Mouse (Mus musculus): ENCODE data around the gene Lamc3. TPM values are rescaled to one million over a fixed set of nuclear protein-coding genes. Genes with fewer than 3 reads are reported as not detected.

The Lamc3 gene
- polyA plus RNA-seq, 1 experiment from 2014 or later = 1.0 TPM

- H3K9me3 ChIP-seq (replicated peaks; ENCODE audit: control insufficient read depth, low read length) = no peaks in the 10 kb centered on the region
- ATAC-seq (replicated peaks; ENCODE audit: insufficient number of reproducible peaks, low FRiP score, low TSS enrichment) = no peak
- H3K27me3 ChIP-seq (ENCODE audit: control insufficient read depth, insufficient read depth, low read length) = peaks cover 18% of the 10 kb centered on the region
- H3K27ac ChIP-seq (ENCODE audit: low read depth, low read length) = no peak overlapping the region
- H3K4me3 ChIP-seq (ENCODE audit: low read depth, low read length) = no peak overlapping the region
- H3K4me2 ChIP-seq = no peak overlapping the region
- H3K9ac ChIP-seq (ENCODE audit: low read depth, low read length) = no peak overlapping the region
- 76% methylated on average over 8 of the region's 8 CpGs for WGBS (ENCODE audit: insufficient replicate concordance)
- H3K4me1 ChIP-seq (ENCODE audit: control insufficient read depth, insufficient read depth, low read length) = peaks cover 9% of the 10 kb centered on the region; the same call in 1 of the 2 replicates
- H3K36me3 ChIP-seq (ENCODE audit: control insufficient read depth, insufficient read depth, low read length) = no peaks in the 10 kb centered on the region
Measured at GRCm38 (mm10) chr2:31855991-31856390, 31.1 kb upstream of the Lamc3 start.

- no peak overlapping the region for H3K27ac ChIP-seq (ENCODE audit: low read depth, low read length)
- peaks cover 18% of the 10 kb centered on the region for H3K27me3 ChIP-seq (ENCODE audit: control insufficient read depth, insufficient read depth, low read length)
- H3K4me1 ChIP-seq (ENCODE audit: control insufficient read depth, insufficient read depth, low read length) = peaks cover 9% of the 10 kb centered on the region; the same call in 1 of the 2 replicates
- no peak overlapping the region for H3K4me2 ChIP-seq
- H3K9ac ChIP-seq (ENCODE audit: low read depth, low read length) = no peak overlapping the region
- no peak for ATAC-seq (replicated peaks; ENCODE audit: insufficient number of reproducible peaks, low FRiP score, low TSS enrichment)
- no peak overlapping the region for H3K4me3 ChIP-seq (ENCODE audit: low read depth, low read length)
- WGBS (ENCODE audit: insufficient replicate concordance) = 75% methylated on average over 6 of the region's 6 CpGs
- no peaks in the 10 kb centered on the region for H3K9me3 ChIP-seq (replicated peaks; ENCODE audit: control insufficient read depth, low read length)
- H3K36me3 ChIP-seq (ENCODE audit: control insufficient read depth, insufficient read depth, low read length) = no peaks in the 10 kb centered on the region
Measured at GRCm38 (mm10) chr2:31857180-31857579, 29.9 kb upstream of the Lamc3 start.

- no peak overlapping the region for H3K4me3 ChIP-seq (ENCODE audit: low read depth, low read length)
- H3K27me3 ChIP-seq (ENCODE audit: control insufficient read depth, insufficient read depth, low read length) = peaks cover 18% of the 10 kb centered on the region
- WGBS (ENCODE audit: insufficient replicate concordance) = 12% methylated on average over 12 of the region's 12 CpGs
- H3K4me2 ChIP-seq = no peak overlapping the region
- peaks cover 9% of the 10 kb centered on the region; the same call in 1 of the 2 replicates for H3K4me1 ChIP-seq (ENCODE audit: control insufficient read depth, insufficient read depth, low read length)
- H3K36me3 ChIP-seq (ENCODE audit: control insufficient read depth, insufficient read depth, low read length) = no peaks in the 10 kb centered on the region
- no peaks in the 10 kb centered on the region for H3K9me3 ChIP-seq (replicated peaks; ENCODE audit: control insufficient read depth, low read length)
- no peak overlapping the region for H3K9ac ChIP-seq (ENCODE audit: low read depth, low read length)
- no peak for ATAC-seq (replicated peaks; ENCODE audit: insufficient number of reproducible peaks, low FRiP score, low TSS enrichment)
- H3K27ac ChIP-seq (ENCODE audit: low read depth, low read length) = no peak overlapping the region
Measured at GRCm38 (mm10) chr2:31858500-31858899, 28.6 kb upstream of the Lamc3 start.

- Histone ChIP-seq H3K27me3 (ENCODE audit: control insufficient read depth, insufficient read depth, low read length) (peaks cover 15% of the 10 kb centered on the region), H3K36me3 (ENCODE audit: control insufficient read depth, insufficient read depth, low read length) (no peaks in the 10 kb centered on the region), H3K9me3 (replicated peaks; ENCODE audit: control insufficient read depth, low read length) (no peaks in the 10 kb centered on the region), H3K9ac (ENCODE audit: low read depth, low read length) (no peak overlapping the region), H3K4me2 (no peak overlapping the region), H3K27ac (ENCODE audit: low read depth, low read length) (no peak overlapping the region), H3K4me1 (ENCODE audit: control insufficient read depth, insufficient read depth, low read length) (0 out of 2 replicates have a peak, but pooled peaks cover 6% of the 10 kb centered on the region), H3K4me3 (ENCODE audit: low read depth, low read length) (no peak overlapping the region)
- 59% methylated on average over 1 of the region's 1 CpGs for WGBS (ENCODE audit: insufficient replicate concordance)
- ATAC-seq (replicated peaks; ENCODE audit: insufficient number of reproducible peaks, low FRiP score, low TSS enrichment) = no peak
Measured at GRCm38 (mm10) chr2:31862919-31863318, 24.2 kb upstream of the Lamc3 start.

- H3K27me3 ChIP-seq (ENCODE audit: control insufficient read depth, insufficient read depth, low read length) = peaks cover 7% of the 10 kb centered on the region
- no peaks in the 10 kb centered on the region for H3K36me3 ChIP-seq (ENCODE audit: control insufficient read depth, insufficient read depth, low read length)
- no peak overlapping the region for H3K4me3 ChIP-seq (ENCODE audit: low read depth, low read length)
- no peak overlapping the region for H3K4me2 ChIP-seq
- ATAC-seq (replicated peaks; ENCODE audit: insufficient number of reproducible peaks, low FRiP score, low TSS enrichment) = no peak
- 89% methylated on average over 1 of the region's 1 CpGs for WGBS (ENCODE audit: insufficient replicate concordance)
- H3K4me1 ChIP-seq (ENCODE audit: control insufficient read depth, insufficient read depth, low read length) = 0 out of 2 replicates have a peak, but pooled peaks cover 2% of the 10 kb centered on the region
- no peak overlapping the region for H3K27ac ChIP-seq (ENCODE audit: low read depth, low read length)
- H3K9me3 ChIP-seq (replicated peaks; ENCODE audit: control insufficient read depth, low read length) = no peaks in the 10 kb centered on the region
- H3K9ac ChIP-seq (ENCODE audit: low read depth, low read length) = no peak overlapping the region
Measured at GRCm38 (mm10) chr2:31863766-31864165, 23.3 kb upstream of the Lamc3 start.

- no peak for ATAC-seq (replicated peaks; ENCODE audit: insufficient number of reproducible peaks, low FRiP score, low TSS enrichment)
Measured at GRCm38 (mm10) chr2:31864891-31865290, 22.2 kb upstream of the Lamc3 start.

GRCm38 (mm10) chr2:31865322-31865721 is 21.8 kb upstream of the Lamc3 start:
- no peaks in the 10 kb centered on the region for H3K9me3 ChIP-seq (replicated peaks; ENCODE audit: control insufficient read depth, low read length)
- no peak for ATAC-seq (replicated peaks; ENCODE audit: insufficient number of reproducible peaks, low FRiP score, low TSS enrichment)
- no peak overlapping the region for H3K9ac ChIP-seq (ENCODE audit: low read depth, low read length)
- H3K27me3 ChIP-seq (ENCODE audit: control insufficient read depth, insufficient read depth, low read length) = peaks cover 2% of the 10 kb centered on the region; the same call in 1 of the 2 replicates
- WGBS (ENCODE audit: insufficient replicate concordance) = 62% methylated on average over 4 of the region's 4 CpGs
- no peak overlapping the region for H3K4me3 ChIP-seq (ENCODE audit: low read depth, low read length)
- no peaks in the 10 kb centered on the region for H3K36me3 ChIP-seq (ENCODE audit: control insufficient read depth, insufficient read depth, low read length)
- no peak overlapping the region for H3K27ac ChIP-seq (ENCODE audit: low read depth, low read length)
- H3K4me1 ChIP-seq (ENCODE audit: control insufficient read depth, insufficient read depth, low read length) = no peaks in the 10 kb centered on the region
- no peak overlapping the region for H3K4me2 ChIP-seq

More at GRCm38 (mm10) chr2:31864891-31865290, 22.2 kb upstream of the Lamc3 start:
- Histone ChIP-seq H3K4me3 (ENCODE audit: low read depth, low read length) (no peak overlapping the region), H3K27ac (ENCODE audit: low read depth, low read length) (no peak overlapping the region), H3K4me1 (ENCODE audit: control insufficient read depth, insufficient read depth, low read length) (no peaks in the 10 kb centered on the region), H3K27me3 (ENCODE audit: control insufficient read depth, insufficient read depth, low read length) (peaks cover 2% of the 10 kb centered on the region; the same call in 1 of the 2 replicates), H3K9ac (ENCODE audit: low read depth, low read length) (no peak overlapping the region), H3K36me3 (ENCODE audit: control insufficient read depth, insufficient read depth, low read length) (no peaks in the 10 kb centered on the region), H3K9me3 (replicated peaks; ENCODE audit: control insufficient read depth, low read length) (no peaks in the 10 kb centered on the region), H3K4me2 (no peak overlapping the region)
- WGBS (ENCODE audit: insufficient replicate concordance) = 89% methylated on average over 9 of the region's 9 CpGs

GRCm38 (mm10) chr2:31865794-31866193 is 21.3 kb upstream of the Lamc3 start:
- ATAC-seq (replicated peaks; ENCODE audit: insufficient number of reproducible peaks, low FRiP score, low TSS enrichment) = no peak
- H3K9ac ChIP-seq (ENCODE audit: low read depth, low read length) = no peak overlapping the region
- no peaks in the 10 kb centered on the region for H3K9me3 ChIP-seq (replicated peaks; ENCODE audit: control insufficient read depth, low read length)
- no peak overlapping the region for H3K27ac ChIP-seq (ENCODE audit: low read depth, low read length)
- no peak overlapping the region for H3K4me2 ChIP-seq
- H3K27me3 ChIP-seq (ENCODE audit: control insufficient read depth, insufficient read depth, low read length) = no peaks in the 10 kb centered on the region
- H3K36me3 ChIP-seq (ENCODE audit: control insufficient read depth, insufficient read depth, low read length) = no peaks in the 10 kb centered on the region
- no peak overlapping the region for H3K4me3 ChIP-seq (ENCODE audit: low read depth, low read length)
- H3K4me1 ChIP-seq (ENCODE audit: control insufficient read depth, insufficient read depth, low read length) = no peaks in the 10 kb centered on the region
- WGBS (ENCODE audit: insufficient replicate concordance) = 65% methylated on average over 2 of the region's 2 CpGs

GRCm38 (mm10) chr2:31867773-31868537 is 19.1 kb upstream of the Lamc3 start:
- no peak overlapping the region for H3K4me2 ChIP-seq
- H3K9me3 ChIP-seq (replicated peaks; ENCODE audit: control insufficient read depth, low read length) = no peaks in the 10 kb centered on the region
- H3K27me3 ChIP-seq (ENCODE audit: control insufficient read depth, insufficient read depth, low read length) = no peaks in the 10 kb centered on the region
- no peaks in the 10 kb centered on the region for H3K36me3 ChIP-seq (ENCODE audit: control insufficient read depth, insufficient read depth, low read length)
- no peak overlapping the region for H3K27ac ChIP-seq (ENCODE audit: low read depth, low read length)
- no peak overlapping the region for H3K9ac ChIP-seq (ENCODE audit: low read depth, low read length)
- 78% methylated on average over 8 of the region's 8 CpGs for WGBS (ENCODE audit: insufficient replicate concordance)
- no peak for ATAC-seq (replicated peaks; ENCODE audit: insufficient number of reproducible peaks, low FRiP score, low TSS enrichment)
- H3K4me1 ChIP-seq (ENCODE audit: control insufficient read depth, insufficient read depth, low read length) = no peaks in the 10 kb centered on the region
- no peak overlapping the region for H3K4me3 ChIP-seq (ENCODE audit: low read depth, low read length)
